Mouse (Mus musculus) thymus, adult 2 months (tissue): Measurements from ENCODE around the gene Tigar. TPM values are rescaled to one million over a fixed set of nuclear protein-coding genes. Genes with fewer than 3 reads are reported as not detected.

Experiments
- DNase-seq: peaks from one replicate; pipeline ENCODE4 v3.0.0; 2021
- H3K27ac ChIP-seq: fragments of 200-500 bp; 2 replicates; pipeline ENCODE4 v1.5.1; 2012; ENCODE audit warnings: low read length, control low read depth; ENCODE audit not compliant: control insufficient read depth, insufficient read depth
- H3K27me3 ChIP-seq: fragments of 200-500 bp; 2 replicates; pipeline ENCODE4 v1.6.1; 2012; ENCODE audit warnings: mild to moderate bottlenecking, low read length, moderate library complexity, mixed read lengths; ENCODE audit not compliant: control insufficient read depth, insufficient read depth
- H3K36me3 ChIP-seq: fragments of 200-500 bp; 2 replicates; pipeline ENCODE4 v1.6.1; 2012; ENCODE audit warnings: mild to moderate bottlenecking, low read length, moderate library complexity; ENCODE audit not compliant: control insufficient read depth, insufficient read depth
- H3K4me1 ChIP-seq: fragments of 200-500 bp; replicated peaks from 2 replicates; pipeline ENCODE4 v1.6.1; 2012; ENCODE audit warnings: low read length; ENCODE audit not compliant: control insufficient read depth, insufficient read depth
- H3K4me3 ChIP-seq: fragments of 200-500 bp; 2 replicates; pipeline ENCODE4 v1.5.1; 2012; ENCODE audit warnings: mild to moderate bottlenecking, low read length, control low read depth, moderate library complexity; ENCODE audit not compliant: control insufficient read depth, insufficient read depth
- CTCF ChIP-seq: fragments of 200-500 bp; IDR thresholded peaks from 2 replicates; pipeline ENCODE4 v1.5.1; 2012; ENCODE audit warnings: mild to moderate bottlenecking, control low read depth, low read length, moderate library complexity, borderline replicate concordance; ENCODE audit not compliant: control insufficient read depth, poor library complexity, insufficient read depth; ENCODE audit errors: extremely low read depth
- POLR2A ChIP-seq: fragments of 200-500 bp; IDR thresholded peaks from 2 replicates; pipeline ENCODE4 v1.6.1; 2012; ENCODE audit warnings: mild to moderate bottlenecking, low read length, control low read depth, moderate library complexity; ENCODE audit not compliant: control insufficient read depth, poor library complexity, insufficient read depth; ENCODE audit errors: extremely low read depth
- WGBS: fragments of 180-500 bp; shearing (Covaris S2); methylation state at CpG from one replicate; pipeline ENCODE4 v1.1.7; 2018; 5-methylcytosine and 5-hydroxymethylcytosine counted together
- polyA plus RNA-seq: library from polyadenylated mRNA; depleted of rRNA; stranded (reverse); fragments of >200 nt; gene quantifications from 2 replicates; pipeline ENCODE4 v1.2.3, GENCODE M21; 2012; rRNA removed

The Tigar gene
- polyA plus RNA-seq: 1.8 and 2.4 TPM in 2 replicates

- Histone ChIP-seq H3K4me3 (peak within 1 kb of the TSS; percentile 45), H3K27ac (no peak within 1 kb of the TSS), H3K36me3 (no peaks in the 10 kb centered on the region), H3K4me1 (peaks cover 10% of the 10 kb centered on the region; the same call in 1 of the 2 replicates), H3K27me3 (no peaks in the 10 kb centered on the region)
- 0 out of 2 replicates have a peak, but pooled peaks have one; percentile 43 for TF ChIP-seq CTCF
- peak; percentile 85 for TF ChIP-seq POLR2A
- 0% methylated on average over 37 of the region's 37 CpGs for WGBS
- peak; percentile 93 for DNase-seq
Measured at GRCm38 (mm10) chr6:127109402-127109930, at the start of gene Tigar. Tigar (minus strand) TSS chr6:127109557.

- Histone ChIP-seq H3K27ac (no peak overlapping the region), H3K27me3 (peaks cover 3% of the 10 kb centered on the region; the same call in 1 of the 2 replicates), H3K4me1 (peaks cover 27% of the 10 kb centered on the region), H3K4me3 (no peak overlapping the region), H3K36me3 (no peaks in the 10 kb centered on the region)
- no peak for DNase-seq
- no peak for TF ChIP-seq CTCF
- TF ChIP-seq POLR2A: no peak
- WGBS: 68% methylated on average over 1 of the region's 1 CpGs
Measured at GRCm38 (mm10) chr6:127157321-127157720, 48.0 kb upstream of the Tigar start.

- H3K4me1 ChIP-seq: peaks cover 37% of the 10 kb centered on the region
- H3K4me3 ChIP-seq: peak overlapping the region; percentile 22
- no peaks in the 10 kb centered on the region for H3K36me3 ChIP-seq
- H3K27ac ChIP-seq: peak overlapping the region; percentile 69; the same call in 1 of the 2 replicates
- TF ChIP-seq POLR2A (no peak), CTCF (no peak)
- peak; percentile 45 for DNase-seq
- 2% methylated on average over 15 of the region's 15 CpGs for WGBS
- H3K27me3 ChIP-seq: peaks cover 3% of the 10 kb centered on the region; the same call in 1 of the 2 replicates
Measured at GRCm38 (mm10) chr6:127155468-127155867, 46.1 kb upstream of the Tigar start.

- H3K4me1 ChIP-seq: peaks cover 44% of the 10 kb centered on the region
- peaks cover 4% of the 10 kb centered on the region; the same call in 1 of the 2 replicates for H3K27me3 ChIP-seq
- 0% methylated on average over 34 of the region's 34 CpGs for WGBS
- no peak for TF ChIP-seq POLR2A
- TF ChIP-seq CTCF: no peak
- DNase-seq: peak; percentile 74
- H3K36me3 ChIP-seq: no peaks in the 10 kb centered on the region
- H3K4me3 ChIP-seq: peak overlapping the region; percentile 22
- H3K27ac ChIP-seq: peak overlapping the region; percentile 69; the same call in 1 of the 2 replicates
Measured at GRCm38 (mm10) chr6:127154708-127155268, 45.4 kb upstream of the Tigar start.

- Histone ChIP-seq H3K4me3 (peak overlapping the region; percentile 22), H3K4me1 (peaks cover 48% of the 10 kb centered on the region), H3K27ac (peak overlapping the region; percentile 16; the same call in 1 of the 2 replicates), H3K27me3 (peaks cover 8% of the 10 kb centered on the region; the same call in 1 of the 2 replicates), H3K36me3 (no peaks in the 10 kb centered on the region)
- WGBS: 2% methylated on average over 30 of the region's 30 CpGs
- DNase-seq: peak; percentile 15
- no peak for TF ChIP-seq CTCF
- no peak for TF ChIP-seq POLR2A
Measured at GRCm38 (mm10) chr6:127153972-127154707, 44.8 kb upstream of the Tigar start.

- peak; percentile 22 for DNase-seq
- peak overlapping the region; percentile 16; the same call in 1 of the 2 replicates for H3K27ac ChIP-seq
Measured at GRCm38 (mm10) chr6:127153296-127153800, 44.0 kb upstream of the Tigar start.

More at GRCm38 (mm10) chr6:127153296-127153800, 44.0 kb upstream of the Tigar start:
- H3K4me1 ChIP-seq: peaks cover 48% of the 10 kb centered on the region
- no peak for TF ChIP-seq CTCF
- TF ChIP-seq POLR2A: no peak
- under 1% methylated on average over 28 of the region's 28 CpGs for WGBS
- no peaks in the 10 kb centered on the region for H3K36me3 ChIP-seq
- peaks cover 9% of the 10 kb centered on the region; the same call in 1 of the 2 replicates for H3K27me3 ChIP-seq
- peak overlapping the region; percentile 52 for H3K4me3 ChIP-seq
